Mouse (Mus musculus) T-cell, adult 2 months (primary cell): Measurements from ENCODE around the gene Rundc3b.

Source experiments
- DNase-seq: peaks from one replicate; pipeline ENCODE4 v3.0.0; 2022; ENCODE audit warnings: low spot score

Rundc3b gene

DNA sequence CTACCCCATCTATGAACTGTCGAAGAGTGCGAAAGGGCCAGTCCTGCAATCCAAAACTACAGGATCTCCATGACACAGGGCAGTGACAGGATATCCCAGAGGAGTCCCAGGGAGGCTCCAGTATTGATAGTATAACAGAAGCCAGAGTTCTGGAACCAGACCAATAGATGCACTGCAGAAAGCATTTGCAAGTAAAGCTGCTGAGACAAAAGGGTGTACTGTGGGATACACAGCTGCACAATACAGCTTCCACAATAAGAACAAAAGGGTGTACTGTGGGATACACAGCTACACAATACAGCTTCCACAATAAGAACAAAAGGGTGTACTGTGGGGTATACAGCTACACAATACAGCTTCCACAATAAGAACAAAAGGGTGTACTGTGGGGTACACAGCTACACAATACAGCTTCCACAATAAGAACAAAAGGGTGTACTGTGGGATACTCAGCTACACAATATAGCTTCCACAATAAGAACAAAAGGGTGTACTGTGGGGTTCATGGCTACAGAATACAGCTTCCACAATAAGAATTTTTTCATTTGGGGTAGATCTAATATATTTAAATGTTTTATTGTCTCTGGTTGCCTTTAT lies 134.0 kb downstream of the Rundc3b start:
- no peak for DNase-seq

DNA sequence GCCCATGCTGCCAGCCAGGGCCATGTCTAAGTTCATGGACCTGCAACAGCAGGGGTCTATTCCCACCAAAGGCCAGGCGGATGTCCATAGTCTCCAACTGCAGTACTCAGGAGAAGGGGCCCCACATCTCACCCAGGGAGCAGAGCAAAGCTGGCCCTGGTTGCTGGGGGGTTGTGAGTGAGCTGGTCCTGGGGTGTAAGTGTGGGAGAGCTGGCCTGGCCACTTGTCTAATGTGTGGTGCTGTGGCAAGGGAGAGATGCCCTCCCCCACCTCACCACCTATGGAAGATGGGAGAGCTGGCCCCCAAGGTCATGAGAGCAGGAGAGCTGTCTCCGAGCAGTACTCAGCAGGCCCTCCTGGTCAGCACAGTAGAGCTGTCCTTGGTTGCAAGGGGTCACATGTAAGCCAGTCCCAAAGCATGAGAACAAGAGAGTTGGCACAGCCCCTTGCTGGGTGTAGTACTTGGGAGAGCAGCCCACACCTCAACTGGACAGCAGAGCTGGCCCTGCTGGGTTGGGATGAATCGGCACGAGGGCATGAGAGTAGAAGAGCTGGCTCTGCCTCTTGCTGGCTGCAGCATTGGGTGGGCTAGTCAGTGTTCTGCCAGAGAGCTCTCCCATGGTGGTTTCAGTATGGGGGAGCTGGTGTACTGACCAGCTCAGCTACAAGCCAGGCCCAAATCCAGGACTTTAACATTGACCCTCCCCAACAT lies 134.6 kb downstream of the Rundc3b start:
- DNase-seq: no peak

DNA sequence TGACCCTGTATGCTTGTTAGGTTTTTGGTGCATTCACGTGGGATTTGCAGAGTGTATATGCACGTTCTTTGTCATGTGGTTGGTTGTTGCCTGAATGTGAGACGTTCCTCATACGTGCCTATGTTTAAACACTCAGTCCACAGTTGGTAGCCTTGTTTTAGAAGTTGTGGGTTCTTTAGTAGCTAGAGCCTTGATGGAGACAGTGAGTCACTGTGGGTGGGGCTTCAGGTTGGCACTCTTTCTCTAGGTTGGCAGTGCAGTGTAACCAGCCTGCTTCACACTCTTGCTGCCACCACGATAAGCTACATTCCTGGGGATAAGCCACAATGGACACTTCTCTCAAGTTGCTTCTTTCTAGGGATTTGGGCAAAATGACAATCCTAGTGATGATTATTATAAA lies 166.2 kb downstream of the Rundc3b start:
- peak; percentile 17 for DNase-seq

DNA sequence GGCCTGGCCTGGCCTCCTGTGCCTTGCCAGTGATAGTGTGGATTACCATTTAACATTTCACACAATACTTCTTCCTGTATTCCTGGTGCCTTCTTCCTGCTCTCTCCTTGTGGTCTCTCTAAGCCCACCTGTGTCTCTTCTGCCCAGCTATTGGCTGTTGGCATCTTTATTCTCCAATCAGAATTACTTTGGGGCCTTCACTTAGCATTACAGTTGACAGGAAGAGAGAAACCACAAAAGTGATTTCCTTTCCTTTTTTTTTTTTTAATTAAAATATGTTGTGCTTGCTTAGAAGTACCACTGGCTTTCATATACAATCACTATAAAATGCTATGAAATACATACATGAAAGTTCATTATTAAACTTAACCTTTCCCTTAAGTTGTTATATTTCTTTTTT lies 167.2 kb downstream of the Rundc3b start:
- no peak for DNase-seq
